Mouse (Mus musculus) liver, embryonic 14.5 days (tissue): ENCODE measurements around the gene Nenf.

ENCODE experiments used
- CTCF ChIP-seq: IDR thresholded peaks from 2 replicates; pipeline ENCODE4 v1.5.1; 2016; ENCODE audit warnings: antibody characterized with exemption, low read depth, control low read depth
- EP300 ChIP-seq: IDR thresholded peaks from 2 replicates; pipeline ENCODE4 v1.6.1; 2016; ENCODE audit warnings: antibody characterized with exemption, low read depth

GRCm38 (mm10) chr1:191281171-191281570 is 36.8 kb downstream of the Nenf start:
- TF ChIP-seq CTCF (no peak), EP300 (no peak)
